Comparison of ENCODE assay signal across 10 mouse cellular contexts in the genomic region with DNA sequence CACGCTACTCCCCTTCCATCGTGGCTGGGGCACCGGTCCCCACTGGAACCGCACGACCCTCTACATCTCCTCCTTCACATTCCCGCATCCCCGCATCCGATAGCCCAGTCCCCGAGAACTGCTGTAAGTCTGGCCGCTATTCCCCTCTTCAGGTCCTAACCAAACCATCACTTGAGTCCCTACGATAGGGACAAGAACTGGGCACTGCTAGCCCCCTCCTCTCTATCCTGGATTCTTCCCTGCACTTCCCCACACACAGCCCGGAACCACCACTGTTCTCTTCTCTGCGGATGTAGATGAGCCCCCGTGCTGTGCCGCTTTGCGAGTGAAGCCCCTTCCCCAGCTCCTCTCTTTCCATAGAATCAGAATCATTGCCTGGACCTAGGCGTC. TPM values are rescaled to one million over a fixed set of nuclear protein-coding genes. Genes with fewer than 3 reads are reported as not detected.
DNase-seq lines count a peak whose midpoint lies in the region; ATAC-seq lines count a peak whose summit lies in the region.
"Had no signal": no experiment of that assay in that cellular context is flagged by ENCODE, and none has a peak within 500 bp of the region (broad histone marks: within the 10 kb centered on the region; RNA-seq: fewer than 3 reads in every experiment).

No protein-coding gene starts in this region.

- peak overlapping the region; percentile 84; the same call in 1 of the 2 replicates for H3K4me2 ChIP-seq in liver, embryonic 11.5 days
- no peak overlapping the region for H3K4me2 ChIP-seq in liver, embryonic 12.5 days
- H3K4me2 ChIP-seq in forebrain, embryonic 14.5 days (ENCODE audit: low read length), result peak overlapping the region; percentile 90
- H3K4me2 ChIP-seq in limb, embryonic 11.5 days (ENCODE audit: low read depth, severe bottlenecking), result peak overlapping the region; percentile 85
- H3K4me2 ChIP-seq in neural tube, embryonic 15.5 days, result peak overlapping the region; percentile 92

- ATAC-seq in liver, embryonic 11.5 days (replicated peaks; ENCODE audit: low FRiP score), result no peak
- no peak for ATAC-seq in liver, embryonic 12.5 days
- peak; percentile 11; the same call in 1 of the 2 replicates for ATAC-seq in forebrain, embryonic 14.5 days
- no peak for ATAC-seq in limb, embryonic 11.5 days (ENCODE audit: insufficient number of reproducible peaks, low FRiP score, low TSS enrichment, low read depth)
- peak; percentile 7 for ATAC-seq in neural tube, embryonic 15.5 days (ENCODE audit: low FRiP score)
- no peak for ATAC-seq in megakaryocyte-erythroid progenitor cell, adult 5-6 weeks (replicated peaks; ENCODE audit: low FRiP score, low TSS enrichment, poor library complexity, severe bottlenecking)

- 4% methylated on average over 17 of the region's 17 CpGs for WGBS in liver, embryonic 11.5 days
- WGBS in liver, embryonic 12.5 days (ENCODE audit: insufficient replicate concordance), result 6% methylated on average over 17 of the region's 17 CpGs
- 3% methylated on average over 17 of the region's 17 CpGs for WGBS in forebrain, embryonic 14.5 days
- WGBS in limb, embryonic 11.5 days, result 1% methylated on average over 17 of the region's 17 CpGs
- under 1% methylated on average over 17 of the region's 17 CpGs for WGBS in neural tube, embryonic 15.5 days

- H3K27me3 ChIP-seq in liver, embryonic 11.5 days (replicated peaks; ENCODE audit: control insufficient read depth, insufficient read depth, low read length), result peaks cover 49% of the 10 kb centered on the region
- peaks cover 76% of the 10 kb centered on the region for H3K27me3 ChIP-seq in liver, embryonic 12.5 days (replicated peaks)
- peaks cover 2% of the 10 kb centered on the region; the same call in 1 of the 2 replicates for H3K27me3 ChIP-seq in forebrain, embryonic 14.5 days (replicated peaks; ENCODE audit: control insufficient read depth, insufficient read depth, low read length)
- H3K27me3 ChIP-seq in limb, embryonic 11.5 days (ENCODE audit: control insufficient read depth, insufficient read depth, low read length), result peaks cover 18% of the 10 kb centered on the region
- peaks cover 16% of the 10 kb centered on the region for H3K27me3 ChIP-seq in neural tube, embryonic 15.5 days (replicated peaks)

- peak overlapping the region; percentile 58; the same call in 1 of the 2 replicates for H3K4me3 ChIP-seq in liver, embryonic 11.5 days (ENCODE audit: low read depth, low read length)
- H3K4me3 ChIP-seq in liver, embryonic 12.5 days, result no peak overlapping the region
- peak overlapping the region; percentile 61 for H3K4me3 ChIP-seq in forebrain, embryonic 14.5 days (ENCODE audit: low read depth, low read length)
- peak overlapping the region; percentile 57 for H3K4me3 ChIP-seq in limb, embryonic 11.5 days (ENCODE audit: low read depth, low read length)
- H3K4me3 ChIP-seq in neural tube, embryonic 15.5 days (replicated peaks), result peak overlapping the region; percentile 69

- no peaks in the 10 kb centered on the region for H3K9me3 ChIP-seq in liver, embryonic 11.5 days (ENCODE audit: control insufficient read depth, low read length)
- H3K9me3 ChIP-seq in liver, embryonic 12.5 days (replicated peaks), result no peaks in the 10 kb centered on the region
- H3K9me3 ChIP-seq in forebrain, embryonic 14.5 days (replicated peaks; ENCODE audit: control insufficient read depth, low read length), result no peaks in the 10 kb centered on the region
- H3K9me3 ChIP-seq in limb, embryonic 11.5 days (ENCODE audit: control insufficient read depth, low read length), result no peaks in the 10 kb centered on the region
- H3K9me3 ChIP-seq in neural tube, embryonic 15.5 days (replicated peaks), result no peaks in the 10 kb centered on the region
- H3K9me3 ChIP-seq: megakaryocyte, embryonic 14.5 days had no signal

- no peak for DNase-seq in liver, embryonic 11.5 days (ENCODE audit: low spot score)
- peak; percentile 13 for DNase-seq in forebrain, embryonic 14.5 days (ENCODE audit: low spot score)
- no peak for DNase-seq in limb, embryonic 11.5 days (ENCODE audit: low spot score)
- DNase-seq in spleen, adult 18-20 months, result no peak
- no peak for DNase-seq in cerebellum, postnatal 4 days (ENCODE audit: low spot score in 2 of 2)
- DNase-seq: heart, postnatal 10 days had no signal

- no peaks in the 10 kb centered on the region for H3K4me1 ChIP-seq in liver, embryonic 11.5 days (replicated peaks; ENCODE audit: control insufficient read depth, insufficient read depth, low read length)
- peaks cover 3% of the 10 kb centered on the region; the same call in 1 of the 2 replicates for H3K4me1 ChIP-seq in liver, embryonic 12.5 days
- no peaks in the 10 kb centered on the region for H3K4me1 ChIP-seq in forebrain, embryonic 14.5 days (ENCODE audit: control insufficient read depth, insufficient read depth, low read length)
- H3K4me1 ChIP-seq in limb, embryonic 11.5 days (ENCODE audit: control insufficient read depth, insufficient read depth, low read length), result peaks cover 2% of the 10 kb centered on the region; the same call in 1 of the 2 replicates
- peaks cover 22% of the 10 kb centered on the region for H3K4me1 ChIP-seq in neural tube, embryonic 15.5 days

- no peak overlapping the region for H3K27ac ChIP-seq in liver, embryonic 11.5 days (ENCODE audit: low read depth, low read length)
- no peak overlapping the region for H3K27ac ChIP-seq in liver, embryonic 12.5 days
- H3K27ac ChIP-seq in forebrain, embryonic 14.5 days (ENCODE audit: low read depth, low read length), result no peak overlapping the region
- H3K27ac ChIP-seq in limb, embryonic 11.5 days (replicated peaks; ENCODE audit: low read depth, low read length), result no peak overlapping the region
- no peak overlapping the region for H3K27ac ChIP-seq in neural tube, embryonic 15.5 days (replicated peaks)

- H3K36me3 ChIP-seq in liver, embryonic 11.5 days (ENCODE audit: control insufficient read depth, insufficient read depth, low read length), result no peaks in the 10 kb centered on the region
- H3K36me3 ChIP-seq in liver, embryonic 12.5 days, result peaks cover 25% of the 10 kb centered on the region
- no peaks in the 10 kb centered on the region for H3K36me3 ChIP-seq in forebrain, embryonic 14.5 days (ENCODE audit: control insufficient read depth, insufficient read depth, low read length)
- no peaks in the 10 kb centered on the region for H3K36me3 ChIP-seq in limb, embryonic 11.5 days (ENCODE audit: control insufficient read depth, insufficient read depth, low read length)
- H3K36me3 ChIP-seq in neural tube, embryonic 15.5 days, result no peaks in the 10 kb centered on the region

- H3K9ac ChIP-seq in liver, embryonic 11.5 days (ENCODE audit: low read depth, low read length), result no peak overlapping the region
- H3K9ac ChIP-seq in liver, embryonic 12.5 days, result no peak overlapping the region
- peak overlapping the region; percentile 75; the same call in 1 of the 2 replicates for H3K9ac ChIP-seq in forebrain, embryonic 14.5 days (ENCODE audit: low read length)
- no peak overlapping the region; the same call in 1 of the 2 replicates for H3K9ac ChIP-seq in limb, embryonic 11.5 days (ENCODE audit: low read length)
- peak overlapping the region; percentile 74 for H3K9ac ChIP-seq in neural tube, embryonic 15.5 days (replicated peaks)

RNA-seq across cellular contexts. Expression of gene Necab2, which starts 1.3 kb away (rescaled TPM):
- polyA plus RNA-seq in liver, embryonic 11.5 days (2014; fragmentation: Nextera tagmentation; extraction: Ambion mirVana), result 0.95 and 1.1 TPM in 2 replicates
- polyA plus RNA-seq in liver, embryonic 12.5 days (2016; fragmentation: Nextera tagmentation; extraction: Ambion mirVana), result 0.23 and 0.25 TPM in 2 replicates
- polyA plus RNA-seq in forebrain, embryonic 14.5 days (2014; fragmentation: Nextera tagmentation; extraction: Ambion mirVana), result 16.9 and 19.5 TPM in 2 replicates
- 2.8 and 3.2 TPM in 2 replicates for polyA plus RNA-seq in limb, embryonic 11.5 days (2014; fragmentation: Nextera tagmentation; extraction: Ambion mirVana)
- polyA plus RNA-seq in neural tube, embryonic 15.5 days (2015; fragmentation: Nextera tagmentation; extraction: Ambion mirVana), result 35.3 and 45.3 TPM in 2 replicates
- total RNA-seq in megakaryocyte-erythroid progenitor cell, adult 5-6 weeks (2014; fragmentation: Nextera tagmentation), result not detected in 2 replicates
- not detected in 2 replicates for total RNA-seq in megakaryocyte-erythroid progenitor cell, adult 5-6 weeks (2017)
- total RNA-seq: heart, postnatal 10 days had no signal

RNA-seq across cellular contexts. Expression of gene Osgin1, which starts 13.9 kb away (rescaled TPM):
- polyA plus RNA-seq in liver, embryonic 11.5 days (2014; fragmentation: Nextera tagmentation; extraction: Ambion mirVana), result 15.6 and 17.9 TPM in 2 replicates
- 13.3 and 13.6 TPM in 2 replicates for polyA plus RNA-seq in liver, embryonic 12.5 days (2016; fragmentation: Nextera tagmentation; extraction: Ambion mirVana)
- polyA plus RNA-seq in forebrain, embryonic 14.5 days (2014; fragmentation: Nextera tagmentation; extraction: Ambion mirVana), result 0.15 and 0.28 TPM in 2 replicates
- 0.20 and 0.37 TPM in 2 replicates for polyA plus RNA-seq in limb, embryonic 11.5 days (2014; fragmentation: Nextera tagmentation; extraction: Ambion mirVana)
- polyA plus RNA-seq in neural tube, embryonic 15.5 days (2015; fragmentation: Nextera tagmentation; extraction: Ambion mirVana), result 0.35 and 0.82 TPM in 2 replicates
- total RNA-seq in megakaryocyte-erythroid progenitor cell, adult 5-6 weeks (2014; fragmentation: Nextera tagmentation), result 0.15 TPM in 1 of 2 replicates, not detected in the other
- total RNA-seq in megakaryocyte-erythroid progenitor cell, adult 5-6 weeks (2017), result not detected in 2 replicates

RNA-seq across cellular contexts. Expression of gene Mlycd, which starts 53.1 kb away (rescaled TPM):
- 13.7 and 15.0 TPM in 2 replicates for polyA plus RNA-seq in liver, embryonic 11.5 days (2014; fragmentation: Nextera tagmentation; extraction: Ambion mirVana)
- 11.7 TPM in 2 replicates for polyA plus RNA-seq in liver, embryonic 12.5 days (2016; fragmentation: Nextera tagmentation; extraction: Ambion mirVana)
- 12.3 and 16.6 TPM in 2 replicates for polyA plus RNA-seq in forebrain, embryonic 14.5 days (2014; fragmentation: Nextera tagmentation; extraction: Ambion mirVana)
- polyA plus RNA-seq in limb, embryonic 11.5 days (2014; fragmentation: Nextera tagmentation; extraction: Ambion mirVana), result 6.9 and 8.3 TPM in 2 replicates
- polyA plus RNA-seq in neural tube, embryonic 15.5 days (2015; fragmentation: Nextera tagmentation; extraction: Ambion mirVana), result 15.8 and 16.0 TPM in 2 replicates
- 5.9 and 9.0 TPM in 2 replicates for total RNA-seq in megakaryocyte-erythroid progenitor cell, adult 5-6 weeks (2014; fragmentation: Nextera tagmentation)
- total RNA-seq in megakaryocyte-erythroid progenitor cell, adult 5-6 weeks (2017), result 5.8 and 6.2 TPM in 2 replicates

RNA-seq across cellular contexts. Expression of gene Slc38a8, which starts 53.7 kb away (rescaled TPM):
- polyA plus RNA-seq in liver, embryonic 11.5 days (2014; fragmentation: Nextera tagmentation; extraction: Ambion mirVana), result not detected in 2 replicates
- not detected in 2 replicates for polyA plus RNA-seq in liver, embryonic 12.5 days (2016; fragmentation: Nextera tagmentation; extraction: Ambion mirVana)
- polyA plus RNA-seq in forebrain, embryonic 14.5 days (2014; fragmentation: Nextera tagmentation; extraction: Ambion mirVana), result not detected in 2 replicates
- polyA plus RNA-seq in limb, embryonic 11.5 days (2014; fragmentation: Nextera tagmentation; extraction: Ambion mirVana), result not detected in 2 replicates
- not detected in 2 replicates for polyA plus RNA-seq in neural tube, embryonic 15.5 days (2015; fragmentation: Nextera tagmentation; extraction: Ambion mirVana)
- not detected in 2 replicates for total RNA-seq in megakaryocyte-erythroid progenitor cell, adult 5-6 weeks (2014; fragmentation: Nextera tagmentation)
- total RNA-seq in megakaryocyte-erythroid progenitor cell, adult 5-6 weeks (2017), result 0.38 TPM in 1 of 2 replicates, not detected in the other
- total RNA-seq: heart, postnatal 10 days had no signal

Comparison
In these comparisons a context has a peak if more than half of its experiments do, and no peak if none do; other contexts are left out.
1. ATAC-seq: peak in forebrain, embryonic 14.5 days (single experiment) and neural tube, embryonic 15.5 days (single experiment); none in liver, embryonic 11.5 days (single experiment), liver, embryonic 12.5 days (single experiment), limb, embryonic 11.5 days (single experiment) and megakaryocyte-erythroid progenitor cell, adult 5-6 weeks (single experiment).
2. H3K9ac ChIP-seq: peak in forebrain, embryonic 14.5 days (single experiment) and neural tube, embryonic 15.5 days (single experiment); none in liver, embryonic 11.5 days (single experiment), liver, embryonic 12.5 days (single experiment) and limb, embryonic 11.5 days (single experiment).